Mouse (Mus musculus) cerebellum, adult 9-11 months (tissue): ENCODE measurements around the gene Specc1l.
"Not testable (repeated sequence)": the region's sequence is repeated elsewhere in the genome, so short reads cannot be mapped to it uniquely, and the experiment has no call there.

Experiments
- DNase-seq: peaks from one replicate; pipeline ENCODE4 v3.0.0; 2022

Gene Specc1l

GRCm38 (mm10) chr10:75289392-75289791 is 77.5 kb downstream of the Specc1l start:
- no peak for DNase-seq

DNA sequence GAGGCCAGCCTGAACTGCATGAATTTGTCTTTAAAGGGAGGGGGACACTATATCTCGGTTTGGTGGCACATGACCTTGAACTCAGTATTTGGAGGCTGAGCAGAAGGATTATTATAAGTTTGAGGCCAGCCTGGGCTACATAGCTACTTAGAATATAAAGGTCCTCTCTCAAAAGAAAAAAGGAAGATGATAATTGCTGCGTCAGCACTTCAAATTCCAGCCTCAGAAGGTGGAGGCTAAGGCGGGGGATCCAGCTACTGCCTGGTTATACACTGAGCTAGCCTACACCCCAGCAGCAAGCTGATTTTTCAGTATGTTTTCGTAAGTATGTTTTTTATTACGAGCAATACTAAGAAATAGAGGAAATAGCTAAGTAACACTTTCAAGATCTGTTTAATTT is 78.8 kb downstream of the Specc1l start:
- no peak for DNase-seq

GRCm38 (mm10) chr10:75291338-75291737 is 79.5 kb downstream of the Specc1l start:
- DNase-seq, result no peak

- not testable (repeated sequence) for DNase-seq
Observed at GRCm38 (mm10) chr10:75292206-75292605, 80.3 kb downstream of the Specc1l start.

DNA sequence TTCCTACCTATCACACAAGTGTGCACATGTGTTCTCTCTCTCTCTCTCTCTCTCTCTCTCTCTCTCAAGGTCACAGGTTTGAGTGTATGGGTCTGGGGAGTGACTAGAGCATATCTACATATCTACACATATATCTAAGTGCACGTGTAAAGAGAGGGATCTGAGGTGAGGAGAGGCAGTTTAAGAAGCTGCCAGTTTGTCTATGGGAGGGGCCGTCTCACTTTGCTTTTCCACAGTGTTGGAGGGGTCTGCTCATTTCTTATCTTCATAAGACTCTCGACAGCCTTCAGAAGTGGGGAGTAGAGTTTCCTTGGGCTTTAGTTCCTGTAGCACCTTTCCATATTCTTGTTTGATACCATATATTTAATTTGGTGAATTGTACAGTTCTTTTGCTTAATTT is 81.4 kb downstream of the Specc1l start:
- no peak for DNase-seq

DNA sequence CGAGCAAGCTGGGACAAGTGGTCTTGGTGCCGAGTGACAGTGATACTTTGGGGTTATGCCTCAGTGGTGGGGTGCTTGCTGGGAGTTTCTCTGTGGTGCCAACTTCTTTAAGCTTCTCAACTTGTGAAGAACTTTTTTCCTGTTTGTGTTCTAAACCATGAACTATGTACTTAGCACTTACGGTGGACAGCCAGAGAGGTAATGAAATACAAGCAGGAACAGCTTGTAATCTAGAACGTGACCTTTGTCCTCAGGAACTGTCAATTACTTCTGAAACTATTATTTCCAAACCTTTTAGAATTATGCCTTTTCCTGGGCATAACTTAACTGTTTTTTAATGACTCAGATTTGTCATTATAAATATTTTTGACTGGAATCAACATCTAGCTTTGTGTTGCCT is 82.5 kb downstream of the Specc1l start:
- no peak for DNase-seq

- no peak for DNase-seq
Observed at GRCm38 (mm10) chr10:75294926-75295325, 83.1 kb downstream of the Specc1l start.

GRCm38 (mm10) chr10:75298608-75299007 is 86.7 kb downstream of the Specc1l start:
- no peak for DNase-seq

DNA sequence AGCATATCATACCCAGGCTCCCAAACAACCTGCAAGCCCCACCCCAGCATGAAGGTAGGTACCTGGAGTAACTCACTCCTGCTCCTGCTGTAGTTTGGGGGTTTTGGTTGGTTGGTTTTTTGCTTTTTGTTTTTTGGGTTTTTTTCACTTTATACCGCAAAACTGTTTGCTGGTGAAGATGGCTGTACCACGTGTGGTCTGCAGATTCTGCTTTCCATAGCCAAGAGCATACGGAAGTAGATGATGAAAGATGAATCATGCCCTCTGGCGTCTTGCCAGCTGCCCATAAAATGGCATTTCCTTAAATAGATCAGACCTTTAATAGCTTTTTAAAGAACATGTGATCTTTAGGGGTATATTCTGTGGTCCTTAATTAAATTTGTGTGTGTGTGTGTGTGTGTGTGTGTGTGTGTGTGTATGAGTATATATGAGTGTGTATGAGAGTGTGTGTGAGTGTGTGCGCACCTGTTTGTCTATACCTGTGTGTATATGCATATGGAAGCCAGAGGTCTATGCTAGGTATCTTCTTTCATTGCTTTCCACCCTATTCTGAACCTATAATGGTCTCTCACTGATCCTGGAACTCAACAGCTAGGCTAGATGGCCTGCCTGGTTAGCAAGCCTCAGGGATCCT is 88.0 kb downstream of the Specc1l start:
- peak; percentile 41 for DNase-seq

DNA sequence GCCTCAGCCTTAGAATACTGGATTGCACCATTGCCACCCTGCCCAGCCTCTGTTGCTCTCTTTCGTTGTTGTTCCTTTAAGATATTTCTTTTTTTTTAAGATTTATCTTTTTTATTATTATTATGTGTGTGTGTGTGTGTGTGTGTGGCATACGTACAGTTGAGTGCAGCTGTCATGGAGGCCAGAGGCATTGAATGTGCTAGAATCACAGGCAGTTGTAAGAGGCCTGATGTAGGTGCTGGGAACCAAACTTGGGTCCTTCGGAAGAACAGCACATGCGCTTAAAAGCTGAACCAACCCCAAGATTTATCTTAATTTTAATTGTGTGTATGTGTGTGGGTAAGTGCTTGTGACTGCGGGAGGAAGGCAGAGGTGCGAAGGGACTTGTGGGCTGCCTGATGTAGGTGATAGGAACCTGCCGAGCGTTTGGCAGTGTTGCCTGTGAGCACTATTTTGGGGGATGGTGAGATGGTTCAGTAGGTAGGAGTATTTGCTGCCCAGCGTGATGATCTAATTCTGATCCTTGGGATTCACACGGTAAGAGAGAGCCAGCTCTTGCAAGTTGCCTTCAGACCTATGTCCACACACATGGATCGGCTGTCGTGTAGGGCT is 89.4 kb downstream of the Specc1l start:
- DNase-seq, result no peak

GRCm38 (mm10) chr10:75301937-75302336 is 90.1 kb downstream of the Specc1l start:
- no peak for DNase-seq

GRCm38 (mm10) chr10:75302536-75302935 is 90.7 kb downstream of the Specc1l start:
- DNase-seq, result no peak

DNA sequence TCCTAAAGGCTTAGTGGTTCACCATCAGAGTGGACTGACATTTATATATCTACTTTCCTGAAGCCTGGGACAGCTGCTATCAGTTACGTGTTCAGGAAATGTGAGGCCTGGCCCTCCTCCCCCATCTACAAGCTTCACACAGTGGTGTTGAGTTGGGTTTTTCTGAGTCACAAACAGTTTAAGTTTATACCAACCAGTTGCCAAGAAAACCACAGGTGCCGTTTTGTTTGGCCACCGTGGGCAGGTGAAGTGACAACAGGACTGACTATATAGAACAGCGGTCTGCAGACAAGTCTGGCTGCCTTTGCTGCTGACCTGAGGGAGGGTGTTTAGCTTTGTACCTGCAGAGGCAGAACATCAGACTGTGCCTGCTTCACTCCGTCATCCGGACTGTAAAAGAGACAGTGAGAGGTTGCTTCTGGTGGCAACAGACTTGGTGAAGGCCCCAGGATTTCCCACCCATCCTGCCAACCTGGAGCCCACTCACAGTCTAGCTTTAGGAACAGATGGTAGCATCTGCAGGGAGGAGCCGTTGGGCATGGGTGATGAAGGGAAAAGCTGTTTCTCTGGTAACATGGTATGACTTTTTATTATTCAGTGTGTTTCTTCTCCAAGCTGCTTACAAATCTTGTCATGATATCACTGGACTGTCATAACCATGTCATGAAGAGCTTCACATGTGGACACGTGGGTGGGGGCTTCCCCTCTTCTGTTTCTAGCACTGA is 91.6 kb downstream of the Specc1l start:
- DNase-seq, result peak; percentile 62

GRCm38 (mm10) chr10:75304049-75304405 is 92.2 kb downstream of the Specc1l start:
- DNase-seq, result no peak

DNA sequence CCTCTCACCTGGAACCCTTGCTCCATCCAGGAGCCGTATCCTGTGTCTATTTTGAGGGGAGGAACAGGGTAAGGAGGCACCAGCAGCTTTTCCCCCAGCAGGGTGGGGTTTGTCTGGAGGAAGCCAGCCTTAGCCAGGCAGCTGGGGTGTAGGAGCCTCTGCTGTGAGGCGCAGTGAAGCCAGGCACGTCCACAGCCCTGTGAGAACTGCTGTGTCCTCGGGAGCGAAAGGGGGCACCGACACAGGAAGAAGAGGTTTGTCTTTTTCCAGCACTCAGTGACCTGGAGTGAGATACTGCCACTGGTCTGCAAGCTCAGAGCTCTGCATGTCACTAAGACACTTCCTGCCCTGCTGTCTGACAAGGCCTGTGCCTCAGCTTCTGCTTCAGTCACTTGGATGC is 92.5 kb downstream of the Specc1l start:
- peak; percentile 34 for DNase-seq

GRCm38 (mm10) chr10:75307130-75307529 is 95.3 kb downstream of the Specc1l start:
- no peak for DNase-seq

- DNase-seq, result no peak
Observed at GRCm38 (mm10) chr10:75312361-75312760, 100.5 kb downstream of the Specc1l start.

GRCm38 (mm10) chr10:75314190-75314980 is 102.5 kb downstream of the Specc1l start:
- DNase-seq, result no peak

DNA sequence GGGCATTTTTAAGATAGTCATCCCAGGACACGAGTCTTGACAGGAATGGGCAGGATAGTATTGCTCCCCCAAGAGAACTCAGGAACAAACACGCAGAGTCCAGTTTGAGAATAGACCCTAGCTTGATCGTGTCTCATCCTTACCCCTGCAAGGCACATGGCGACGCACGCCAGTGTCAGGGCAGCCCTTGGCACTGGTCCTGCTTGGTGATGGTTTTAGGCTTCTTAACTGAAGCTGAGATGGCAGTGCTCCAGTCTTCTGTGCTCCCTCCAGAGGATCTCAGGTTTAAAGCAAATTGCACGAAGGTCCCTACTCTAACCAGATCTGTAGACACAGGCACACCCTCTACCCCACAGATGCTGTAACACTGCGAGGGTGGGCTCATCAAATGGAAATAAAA is 103.9 kb downstream of the Specc1l start:
- no peak for DNase-seq

DNA sequence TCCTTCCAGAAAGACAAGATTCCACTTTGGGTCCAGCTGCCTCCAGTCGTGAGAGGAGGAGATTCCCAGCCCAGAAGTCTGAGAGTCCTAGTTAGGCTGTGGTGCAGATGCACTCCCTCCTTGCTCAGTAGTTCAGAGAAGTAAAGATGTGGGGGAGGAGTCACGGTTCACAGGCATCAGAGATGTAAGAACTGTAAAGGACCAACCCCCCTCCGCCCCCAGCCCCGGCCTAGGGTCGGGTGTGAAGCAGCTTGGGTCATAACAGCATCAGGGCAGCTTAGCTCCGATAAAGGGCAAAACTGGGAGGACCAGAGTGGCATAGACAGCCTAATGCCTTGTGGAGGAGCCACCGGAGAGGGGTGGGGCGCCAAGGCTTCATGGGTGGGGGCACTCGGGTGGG is 104.6 kb downstream of the Specc1l start:
- DNase-seq, result no peak

GRCm38 (mm10) chr10:75316872-75316907 is 104.8 kb downstream of the Specc1l start, which contains the start of gene Adora2a:
Adora2a (plus strand) TSS chr10:75316877.
- DNase-seq, result no peak

DNA sequence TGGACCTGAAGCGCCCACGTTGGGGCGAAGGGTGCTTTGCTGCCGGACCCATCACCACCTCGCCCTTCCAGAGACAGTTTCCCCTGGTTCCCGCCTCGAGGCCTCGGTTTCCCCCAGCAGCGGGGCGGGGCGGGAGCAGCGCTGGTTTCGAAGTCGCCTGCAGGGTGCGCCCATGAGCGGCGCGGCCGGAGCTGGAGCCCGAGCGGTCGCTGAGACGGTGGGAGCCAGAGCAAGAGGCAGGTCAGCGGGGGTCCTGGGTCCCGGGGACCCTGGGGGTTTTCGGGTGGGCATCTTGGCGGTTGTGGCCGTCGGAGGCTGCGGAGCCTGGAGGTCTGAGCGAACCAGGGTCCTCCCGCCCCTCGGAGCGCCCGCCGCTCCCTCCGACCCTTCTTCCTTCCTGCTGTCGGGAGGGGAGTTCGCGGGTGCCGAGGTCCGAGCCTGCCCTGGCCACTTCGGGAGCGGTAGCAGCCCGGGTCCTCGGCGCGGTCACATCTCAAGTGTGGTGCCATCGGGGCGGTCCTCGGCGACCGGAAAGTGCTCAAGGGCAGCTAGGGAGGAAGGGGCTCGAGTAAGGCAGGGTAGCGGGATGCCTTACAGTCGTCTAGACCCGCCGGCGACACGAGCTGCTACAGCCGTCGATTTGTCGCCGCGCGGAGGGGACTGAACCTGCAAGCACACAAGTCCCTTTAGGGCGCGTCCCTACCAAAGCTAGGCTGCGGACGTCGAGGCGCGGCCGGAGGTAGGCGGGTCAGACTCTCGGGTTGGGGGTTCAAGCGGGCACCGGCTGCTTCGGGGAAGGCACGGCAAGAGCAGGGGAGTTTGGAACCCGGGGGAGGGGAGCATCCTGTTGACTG is 105.3 kb downstream of the Specc1l start:
- DNase-seq, result peak; percentile 28

- no peak for DNase-seq
Observed at GRCm38 (mm10) chr10:75318206-75318605, 106.3 kb downstream of the Specc1l start.
